Mouse (Mus musculus) layer of hippocampus, postnatal 14 days (tissue): Measurements from ENCODE around the gene Upk3b. TPM values are rescaled to one million over a fixed set of nuclear protein-coding genes. Genes with fewer than 3 reads are reported as not detected.

ENCODE experiments used
- DNase-seq, 2 experiments: peaks; one replicate each; pipeline ENCODE4 v3.0.0; 2021 to 2022; ENCODE audit warnings: low spot score in 2 of 2, mixed read lengths in 1 of 2
- long read RNA-seq, 2 experiments: library from polyadenylated mRNA; stranded (forward); transcript quantifications; one replicate each; pipeline ENCODE4 v2.0.0; 2021
- total RNA-seq, 2 experiments: library from RNA; stranded (reverse); gene quantifications; 2 replicates each; pipeline ENCODE4 v1.2.3; 2021

Upk3b gene
- not detected for total RNA-seq
- long read RNA-seq, experiment 1 = 0 reads
- long read RNA-seq, experiment 2 = 0 reads

GRCm38 (mm10) chr5:136038258-136039214, at the start of gene Upk3b:
TSS of gene Upk3b (plus strand) at chr5:136038496.
- no peak for DNase-seq

GRCm38 (mm10) chr5:135990601-135991000, 47.7 kb upstream of the Upk3b start:
- DNase-seq = no peak

- DNase-seq = no peak
Observed at GRCm38 (mm10) chr5:135993381-135993965, 44.8 kb upstream of the Upk3b start.

GRCm38 (mm10) chr5:135994335-135994724, 44.0 kb upstream of the Upk3b start:
- DNase-seq = no peak

DNA sequence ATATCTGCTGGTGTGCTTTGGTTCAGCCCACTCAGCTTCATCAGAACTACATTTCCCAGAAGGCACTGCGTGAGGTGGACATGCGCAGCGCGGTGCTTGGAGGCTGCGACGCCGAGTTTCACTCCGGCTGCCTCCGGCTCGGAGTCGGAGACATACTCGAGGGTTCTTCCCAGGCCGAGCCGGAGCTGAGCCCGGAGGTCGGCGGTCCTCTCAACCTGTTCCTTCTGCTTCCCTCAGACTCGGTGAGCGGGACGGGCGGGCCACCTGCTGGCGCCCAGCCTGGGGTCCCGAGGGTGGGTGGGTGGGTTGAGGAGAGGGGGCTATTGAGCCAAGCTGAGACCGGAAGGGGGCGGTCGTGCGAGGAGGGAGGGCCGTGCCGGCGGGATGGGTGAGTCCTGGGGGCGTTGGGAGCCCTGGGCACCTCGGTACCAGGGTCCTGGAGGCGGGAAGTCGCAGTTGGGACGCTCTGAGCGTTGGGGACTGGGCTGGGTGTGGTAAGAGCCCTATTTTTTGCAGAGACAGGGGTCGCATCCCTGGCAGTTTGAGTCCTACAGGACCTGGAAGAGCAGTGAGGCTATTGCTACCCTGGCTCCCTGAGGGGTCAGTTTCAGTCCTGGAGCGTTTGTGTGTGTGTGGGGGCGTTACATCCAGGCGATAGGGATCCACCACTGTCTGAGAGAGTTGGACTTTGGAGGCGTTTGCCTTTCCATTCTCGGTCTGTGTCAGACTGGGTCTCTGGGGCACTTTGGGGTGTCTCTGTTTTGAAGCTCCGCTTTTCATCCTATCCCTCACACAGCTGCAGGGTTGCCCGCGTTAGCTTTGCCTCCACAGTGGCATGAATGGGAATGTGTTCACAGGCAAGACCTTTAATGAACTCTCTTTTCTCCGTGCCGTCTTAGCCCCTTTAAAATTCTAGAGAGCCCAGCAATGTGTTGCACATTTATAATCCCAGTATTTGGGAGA, 43.3 kb upstream of the Upk3b start, which contains the start of gene Dtx2:
Gene Dtx2, plus strand, starts transcription at position 76 of the 963 bp plus-strand sequence.
- peak; percentile 87 to 93 for DNase-seq

GRCm38 (mm10) chr5:135996162-135996561, 42.1 kb upstream of the Upk3b start:
- DNase-seq = no peak

DNA sequence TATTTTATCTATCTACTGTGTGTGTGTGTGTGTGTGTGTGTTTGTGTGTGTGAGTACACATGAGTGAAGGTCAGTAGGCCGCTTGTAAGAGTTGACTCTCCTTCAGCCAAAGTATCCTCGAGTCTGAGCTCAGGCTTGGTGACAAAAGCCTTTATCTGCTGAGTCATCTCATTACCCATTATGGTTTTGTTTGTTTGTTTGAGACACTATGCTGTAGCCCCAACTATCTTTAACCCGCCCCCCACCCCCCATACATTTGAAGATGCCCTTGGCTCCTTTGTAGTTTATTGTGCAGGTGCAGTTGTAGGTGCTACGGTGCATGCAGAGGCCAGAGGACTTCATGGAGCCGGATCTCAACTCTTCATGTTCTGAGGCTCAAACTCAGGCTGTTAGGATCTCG, 37.1 kb upstream of the Upk3b start:
- no peak for DNase-seq

DNA sequence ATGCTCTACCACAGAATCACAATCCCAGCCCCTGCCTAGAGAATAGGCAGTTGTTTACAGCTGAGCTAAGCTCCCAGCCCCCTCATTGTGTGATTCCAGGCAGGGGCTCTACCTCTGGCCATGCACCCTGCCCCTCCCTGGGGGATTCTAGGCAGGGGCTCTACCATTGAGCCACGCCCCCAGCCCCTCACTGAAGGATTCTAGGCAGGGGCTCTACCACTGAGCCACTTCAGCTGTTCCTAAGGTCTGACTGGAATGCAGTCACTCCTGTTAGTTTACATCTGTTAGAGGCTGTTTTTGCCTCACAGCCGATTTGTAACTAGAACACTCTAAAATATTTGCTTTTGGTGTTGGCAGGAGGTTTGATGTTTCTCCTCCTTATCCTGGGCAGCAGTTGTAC, 36.0 kb upstream of the Upk3b start:
- DNase-seq = no peak

DNA sequence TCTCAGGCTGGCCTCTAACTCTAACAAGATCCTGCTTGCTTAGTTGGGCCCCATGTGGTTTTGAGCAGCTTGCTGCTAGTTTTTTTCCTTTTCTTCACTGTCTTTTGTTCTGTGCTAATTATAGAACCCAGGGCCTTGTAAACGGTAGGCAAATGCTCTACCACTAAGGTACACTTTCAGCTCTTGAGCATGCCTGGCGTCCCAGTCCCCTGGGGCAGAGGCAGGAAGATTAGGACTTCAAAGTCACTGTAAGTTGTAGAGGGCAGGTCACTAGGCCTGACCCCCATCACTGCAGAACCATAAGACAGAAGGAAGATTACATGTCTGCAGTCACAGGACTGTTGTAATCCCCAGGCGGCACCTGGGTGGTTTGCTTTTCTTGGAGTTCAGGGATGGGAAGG, 35.5 kb upstream of the Upk3b start:
- DNase-seq = no peak

DNA sequence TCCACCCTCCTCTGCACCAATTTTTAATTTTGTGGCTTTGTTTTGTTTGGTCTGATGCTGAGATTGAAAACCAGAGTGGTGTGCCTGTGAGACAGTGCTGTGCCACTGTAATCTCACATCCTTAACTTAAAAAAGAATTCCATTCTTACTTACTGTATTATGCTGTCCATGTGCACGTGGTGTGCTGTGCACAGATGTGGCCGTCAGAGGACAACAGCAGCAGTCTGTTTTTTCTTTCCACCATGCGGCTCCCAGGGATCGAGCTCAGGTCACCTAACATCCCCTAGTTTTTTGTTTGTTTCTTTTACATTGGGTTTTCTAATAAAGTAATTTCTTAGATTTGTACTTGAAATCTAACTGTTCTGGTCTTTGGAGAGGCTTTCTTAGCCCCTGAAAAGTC, 33.8 kb upstream of the Upk3b start:
- DNase-seq = no peak

DNA sequence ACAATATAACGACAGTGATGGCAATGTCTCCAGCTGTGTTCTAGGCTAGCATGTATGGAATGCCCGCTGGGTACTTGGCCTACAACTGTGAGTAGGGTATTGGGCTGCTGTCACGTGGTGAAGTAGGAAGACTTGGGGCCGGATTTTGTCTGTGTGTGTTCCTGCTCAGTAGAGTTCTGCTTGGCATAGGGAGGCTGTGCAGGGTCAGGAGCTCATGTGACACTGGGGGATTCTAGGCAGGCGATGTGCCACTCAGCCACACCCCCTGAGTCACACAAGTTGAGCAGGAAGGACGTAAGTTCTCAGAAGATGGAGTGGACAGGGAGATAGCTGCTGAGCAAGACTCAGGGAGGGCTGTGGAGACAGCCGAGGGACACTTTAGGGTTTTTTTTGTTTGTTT, 30.6 kb upstream of the Upk3b start:
- no peak for DNase-seq

GRCm38 (mm10) chr5:136014877-136015276, 23.4 kb upstream of the Upk3b start:
- no peak for DNase-seq

GRCm38 (mm10) chr5:136015586-136015985, 22.7 kb upstream of the Upk3b start:
- DNase-seq = no peak

GRCm38 (mm10) chr5:136016014-136016876, 22.1 kb upstream of the Upk3b start:
- DNase-seq = no peak

GRCm38 (mm10) chr5:136017262-136017661, 21.0 kb upstream of the Upk3b start:
- no peak for DNase-seq

DNA sequence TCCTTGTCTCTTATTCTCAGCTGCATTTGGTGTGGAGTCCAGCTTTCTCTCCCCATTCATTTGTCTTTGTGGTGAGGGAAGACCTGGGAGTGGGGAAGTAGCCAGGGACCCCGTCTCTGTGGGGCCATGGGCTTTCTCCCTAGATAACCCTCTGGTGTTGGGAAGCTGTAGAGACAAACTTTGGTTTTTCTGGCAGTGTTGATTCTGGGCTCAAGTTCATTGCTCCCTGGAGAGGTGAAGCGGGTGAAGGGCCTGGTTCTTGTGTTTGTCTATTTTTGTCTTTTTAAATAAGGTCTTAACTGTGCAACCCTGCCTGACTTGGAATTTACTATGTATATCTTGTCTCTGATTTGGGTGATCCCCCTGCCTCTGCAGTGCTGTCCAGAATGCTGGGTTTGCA, 19.6 kb upstream of the Upk3b start:
- DNase-seq = no peak

DNA sequence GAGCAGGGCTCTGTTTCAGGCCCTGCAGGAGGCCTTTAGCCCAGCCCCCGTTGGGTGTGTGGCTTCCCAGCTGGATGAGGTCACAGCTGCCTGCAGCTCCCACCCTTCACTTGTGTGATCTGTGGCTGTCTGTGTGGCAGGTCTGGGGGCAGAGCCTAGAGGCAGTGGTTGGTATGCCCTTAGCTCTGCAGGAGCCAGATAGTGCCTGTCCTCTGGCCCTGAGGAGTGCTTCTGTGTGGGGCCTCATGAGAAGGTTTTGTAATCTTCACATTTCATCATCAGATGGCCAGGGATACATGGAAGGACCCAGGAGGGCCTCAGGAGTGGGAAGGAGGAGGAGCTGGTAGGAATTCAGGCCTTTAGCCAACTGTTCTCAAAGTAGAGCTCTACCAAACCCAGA, 18.4 kb upstream of the Upk3b start:
- no peak for DNase-seq

DNA sequence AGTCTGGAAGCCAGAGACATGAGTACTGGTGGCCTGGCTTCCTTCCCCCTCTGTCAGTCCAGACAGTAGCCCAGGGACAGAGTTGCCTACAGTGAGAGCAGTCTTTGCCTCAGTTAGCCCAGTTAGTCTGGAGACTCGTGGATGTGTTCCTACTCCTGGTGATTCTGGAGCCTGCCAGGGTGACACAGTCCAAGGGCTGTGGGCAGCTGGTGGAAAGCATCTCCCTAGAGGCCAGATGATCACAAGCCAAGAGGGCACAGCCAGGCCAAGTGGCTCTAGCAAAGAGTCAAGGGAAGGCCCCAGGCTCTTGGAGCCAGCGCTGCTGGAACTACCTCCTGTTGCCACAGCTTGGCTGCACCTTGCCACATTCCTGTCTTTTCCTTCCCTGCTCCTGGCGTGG, 12.6 kb upstream of the Upk3b start:
- DNase-seq = no peak

- DNase-seq = no peak
Observed at GRCm38 (mm10) chr5:136026859-136027258, 11.4 kb upstream of the Upk3b start.

- DNase-seq = no peak
Observed at GRCm38 (mm10) chr5:136027612-136028311, 10.5 kb upstream of the Upk3b start.
